Mouse (Mus musculus): ENCODE data around the gene Clybl. TPM values are rescaled to one million over a fixed set of nuclear protein-coding genes. Genes with fewer than 3 reads are reported as not detected.

Gene Clybl
- polyA plus RNA-seq, 1 experiment from 2014 or later, result 30.0 TPM

GRCm38 (mm10) chr14:122375070-122375811 lies 193.7 kb downstream of the Clybl start:
- ATAC-seq, result no peak
- H3K27me3 ChIP-seq (replicated peaks), result peaks cover 7% of the 10 kb centered on the region; the same call in 1 of the 2 replicates
- H3K27ac ChIP-seq, result no peak overlapping the region
- no peaks in the 10 kb centered on the region for H3K9me3 ChIP-seq (replicated peaks)
- no peaks in the 10 kb centered on the region for H3K4me1 ChIP-seq
- no peak overlapping the region for H3K4me2 ChIP-seq
- H3K9ac ChIP-seq, result no peak overlapping the region
- H3K4me3 ChIP-seq, result no peak overlapping the region
- WGBS (ENCODE audit: insufficient replicate concordance), result 43% methylated on average over 12 of the region's 12 CpGs
- H3K36me3 ChIP-seq, result no peaks in the 10 kb centered on the region

DNA sequence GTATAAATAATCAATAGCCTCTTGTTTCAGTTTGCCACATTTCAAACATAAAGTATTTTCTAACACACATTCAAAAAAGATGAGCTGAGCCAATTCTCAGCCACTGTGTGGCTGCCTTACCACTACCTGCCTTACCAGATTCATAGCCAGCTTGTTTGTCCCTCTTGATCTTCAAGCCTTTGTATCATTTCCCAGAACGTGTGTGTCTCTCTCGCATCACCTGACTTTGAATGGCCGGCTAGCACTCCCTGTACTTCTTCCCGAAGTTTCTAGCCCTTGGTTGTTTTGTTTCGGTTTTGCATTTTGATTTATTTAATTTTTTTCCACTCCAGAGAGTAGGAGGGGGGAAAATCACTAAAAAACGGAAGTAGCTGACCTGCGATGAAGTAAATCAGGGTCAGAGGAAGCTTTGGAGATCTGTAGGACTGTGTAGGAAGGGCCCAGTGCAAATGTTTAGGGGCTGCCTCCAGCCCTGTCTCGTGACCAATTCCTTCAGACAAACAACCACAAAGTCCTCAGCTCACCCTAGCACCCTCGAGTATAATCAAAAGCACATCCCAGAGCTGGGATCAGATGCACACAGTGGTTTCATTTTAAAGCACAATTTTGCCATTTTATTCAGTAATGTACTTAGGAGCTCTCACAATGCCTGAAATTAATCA lies 195.1 kb downstream of the Clybl start:
- H3K4me1 ChIP-seq, result no peaks in the 10 kb centered on the region
- no peak overlapping the region for H3K4me2 ChIP-seq
- H3K4me3 ChIP-seq, result no peak overlapping the region
- no peaks in the 10 kb centered on the region for H3K9me3 ChIP-seq (replicated peaks)
- H3K9ac ChIP-seq, result no peak overlapping the region
- peaks cover 7% of the 10 kb centered on the region; the same call in 1 of the 2 replicates for H3K27me3 ChIP-seq (replicated peaks)
- WGBS (ENCODE audit: insufficient replicate concordance), result 59% methylated on average over 9 of the region's 9 CpGs
- H3K36me3 ChIP-seq, result no peaks in the 10 kb centered on the region
- H3K27ac ChIP-seq, result no peak overlapping the region
- ATAC-seq, result no peak

DNA sequence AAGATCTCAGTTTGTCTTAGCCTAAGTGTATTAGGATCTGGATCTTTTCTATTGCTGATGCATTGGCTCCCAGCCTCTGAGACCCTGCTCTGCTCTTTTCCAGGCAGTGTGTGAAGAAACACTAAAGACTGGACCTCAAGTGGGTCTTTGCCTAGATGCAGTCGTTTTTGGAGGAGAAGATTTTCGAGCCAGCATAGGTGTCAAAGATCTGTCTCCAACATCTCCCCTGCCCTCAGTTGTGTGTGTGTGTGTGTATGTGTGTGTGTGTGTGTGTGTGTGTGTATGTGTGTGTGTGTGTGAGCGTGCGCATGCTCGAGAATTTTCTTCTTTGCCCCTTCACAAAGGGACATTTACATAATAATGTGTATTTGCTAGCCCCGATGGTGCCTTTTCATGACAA lies 196.2 kb downstream of the Clybl start:
- ATAC-seq, result no peak
- WGBS (ENCODE audit: insufficient replicate concordance), result 74% methylated on average over 6 of the region's 6 CpGs
- no peak overlapping the region for H3K9ac ChIP-seq

GRCm38 (mm10) chr14:122379076-122379475 lies 197.6 kb downstream of the Clybl start:
- ATAC-seq, result no peak
- WGBS (ENCODE audit: insufficient replicate concordance), result 81% methylated on average over 9 of the region's 9 CpGs

More for the DNA sequence above, 196.2 kb downstream of the Clybl start:
- no peak overlapping the region for H3K4me2 ChIP-seq
- peaks cover 7% of the 10 kb centered on the region; the same call in 1 of the 2 replicates for H3K27me3 ChIP-seq (replicated peaks)
- H3K36me3 ChIP-seq, result no peaks in the 10 kb centered on the region
- H3K27ac ChIP-seq, result no peak overlapping the region
- H3K4me1 ChIP-seq, result no peaks in the 10 kb centered on the region
- H3K4me3 ChIP-seq, result no peak overlapping the region
- no peaks in the 10 kb centered on the region for H3K9me3 ChIP-seq (replicated peaks)

DNA sequence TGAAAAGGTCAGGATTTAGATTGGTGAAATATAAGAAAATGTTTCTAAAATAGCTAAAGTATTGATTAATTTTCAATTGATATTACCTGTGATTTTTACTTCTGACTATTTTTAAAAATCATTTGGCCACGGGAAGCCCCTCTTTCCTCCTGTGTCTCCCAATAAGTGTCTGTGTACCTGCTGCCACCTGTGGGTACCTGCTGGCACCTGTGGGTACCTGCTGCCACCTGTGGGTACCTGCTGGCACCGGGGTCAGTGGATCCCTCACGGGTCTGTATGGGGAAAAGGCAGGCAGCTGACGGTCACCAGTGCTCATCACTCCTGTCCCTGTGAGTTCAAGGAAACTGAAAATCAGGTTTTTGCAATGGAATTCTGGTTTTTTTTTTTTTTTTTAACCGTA lies 198.5 kb downstream of the Clybl start:
- no peak overlapping the region for H3K4me3 ChIP-seq
- no peak overlapping the region for H3K27ac ChIP-seq
- WGBS (ENCODE audit: insufficient replicate concordance), result 76% methylated on average over 5 of the region's 5 CpGs
- no peaks in the 10 kb centered on the region for H3K36me3 ChIP-seq
- no peaks in the 10 kb centered on the region for H3K9me3 ChIP-seq (replicated peaks)
- ATAC-seq, result no peak
- H3K4me2 ChIP-seq, result no peak overlapping the region
- H3K9ac ChIP-seq, result no peak overlapping the region
- H3K27me3 ChIP-seq (replicated peaks), result no peaks in the 10 kb centered on the region
- H3K4me1 ChIP-seq, result no peaks in the 10 kb centered on the region

More at GRCm38 (mm10) chr14:122379076-122379475, 197.6 kb downstream of the Clybl start:
- H3K36me3 ChIP-seq, result no peaks in the 10 kb centered on the region
- no peaks in the 10 kb centered on the region for H3K4me1 ChIP-seq
- no peak overlapping the region for H3K27ac ChIP-seq
- no peak overlapping the region for H3K4me3 ChIP-seq
- no peaks in the 10 kb centered on the region for H3K9me3 ChIP-seq (replicated peaks)
- H3K4me2 ChIP-seq, result no peak overlapping the region
- no peak overlapping the region for H3K9ac ChIP-seq
- H3K27me3 ChIP-seq (replicated peaks), result 0 out of 2 replicates have a peak, but pooled peaks cover 3% of the 10 kb centered on the region

- Histone ChIP-seq H3K9ac (no peak overlapping the region), H3K4me1 (no peaks in the 10 kb centered on the region), H3K27ac (no peak overlapping the region), H3K36me3 (no peaks in the 10 kb centered on the region), H3K4me3 (no peak overlapping the region), H3K9me3 (replicated peaks) (no peaks in the 10 kb centered on the region), H3K27me3 (replicated peaks) (no peaks in the 10 kb centered on the region), H3K4me2 (no peak overlapping the region)
- no peak for ATAC-seq
- WGBS (ENCODE audit: insufficient replicate concordance), result 72% methylated on average over 15 of the region's 15 CpGs
Observed at GRCm38 (mm10) chr14:122380896-122381845, 199.7 kb downstream of the Clybl start.

DNA sequence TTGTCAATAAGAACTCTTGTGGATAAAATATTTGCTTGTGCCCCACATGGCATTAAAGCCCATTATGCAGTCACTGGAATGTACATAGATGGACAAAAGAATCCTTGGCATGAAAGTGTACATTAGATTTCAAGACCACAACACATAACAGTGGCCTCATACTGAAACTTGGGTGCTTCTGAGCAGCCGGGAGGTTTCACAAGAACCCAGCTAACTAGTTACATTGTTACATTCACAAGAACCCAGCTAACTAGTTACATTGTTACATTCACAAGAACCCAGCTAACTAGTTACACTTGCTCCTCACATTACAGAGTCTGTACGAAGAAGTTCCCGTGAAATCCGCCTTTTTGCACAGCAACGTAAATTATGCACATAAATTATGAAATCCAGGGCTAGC lies 200.8 kb downstream of the Clybl start:
- no peaks in the 10 kb centered on the region for H3K36me3 ChIP-seq
- no peak overlapping the region for H3K4me3 ChIP-seq
- ATAC-seq, result no peak
- no peak overlapping the region for H3K4me2 ChIP-seq
- H3K4me1 ChIP-seq, result no peaks in the 10 kb centered on the region
- H3K27ac ChIP-seq, result no peak overlapping the region
- H3K27me3 ChIP-seq (replicated peaks), result no peaks in the 10 kb centered on the region
- H3K9me3 ChIP-seq (replicated peaks), result no peaks in the 10 kb centered on the region
- H3K9ac ChIP-seq, result no peak overlapping the region
- WGBS (ENCODE audit: insufficient replicate concordance), result 86% methylated on average over 5 of the region's 5 CpGs

DNA sequence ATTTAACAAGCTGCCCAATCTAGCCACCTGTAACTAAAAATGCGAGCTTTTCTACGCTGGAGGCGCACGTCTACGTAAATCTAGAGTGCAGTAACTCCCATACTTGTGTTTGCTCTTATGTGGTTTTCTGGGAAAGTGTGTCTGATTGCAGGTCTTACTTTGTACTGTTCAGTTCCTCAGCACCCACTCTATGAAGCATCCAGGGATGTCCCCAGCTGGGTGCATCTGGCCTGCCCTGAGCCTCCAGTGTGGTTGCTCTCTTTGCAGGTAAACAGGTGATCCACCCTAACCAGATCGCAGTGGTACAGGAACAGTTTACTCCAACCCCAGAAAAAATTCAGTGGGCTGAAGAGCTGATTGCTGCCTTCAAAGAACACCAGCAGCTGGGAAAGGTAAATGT lies 202.4 kb downstream of the Clybl start:
- Histone ChIP-seq H3K27ac (no peak overlapping the region), H3K36me3 (no peaks in the 10 kb centered on the region), H3K4me1 (no peaks in the 10 kb centered on the region), H3K4me3 (no peak overlapping the region), H3K9ac (no peak overlapping the region), H3K27me3 (replicated peaks) (no peaks in the 10 kb centered on the region), H3K4me2 (no peak overlapping the region), H3K9me3 (replicated peaks) (no peaks in the 10 kb centered on the region)
- ATAC-seq, result no peak
- WGBS (ENCODE audit: insufficient replicate concordance), result 81% methylated on average over 6 of the region's 6 CpGs

- no peaks in the 10 kb centered on the region for H3K4me1 ChIP-seq
- WGBS (ENCODE audit: insufficient replicate concordance), result 72% methylated on average over 21 of the region's 21 CpGs
- no peaks in the 10 kb centered on the region for H3K36me3 ChIP-seq
- H3K27ac ChIP-seq, result no peak overlapping the region
- H3K9me3 ChIP-seq (replicated peaks), result no peaks in the 10 kb centered on the region
- H3K4me3 ChIP-seq, result no peak overlapping the region
- H3K9ac ChIP-seq, result no peak overlapping the region
- no peaks in the 10 kb centered on the region for H3K27me3 ChIP-seq (replicated peaks)
- no peak for ATAC-seq
- no peak overlapping the region for H3K4me2 ChIP-seq
Observed at GRCm38 (mm10) chr14:122384447-122385237, 203.1 kb downstream of the Clybl start.

GRCm38 (mm10) chr14:122385238-122385534 lies 203.7 kb downstream of the Clybl start:
- Histone ChIP-seq H3K4me1 (no peaks in the 10 kb centered on the region), H3K4me2 (no peak overlapping the region), H3K27ac (no peak overlapping the region), H3K9ac (no peak overlapping the region), H3K36me3 (no peaks in the 10 kb centered on the region), H3K9me3 (replicated peaks) (no peaks in the 10 kb centered on the region), H3K27me3 (replicated peaks) (no peaks in the 10 kb centered on the region), H3K4me3 (no peak overlapping the region)
- WGBS (ENCODE audit: insufficient replicate concordance), result 73% methylated on average over 3 of the region's 3 CpGs
- ATAC-seq, result no peak

DNA sequence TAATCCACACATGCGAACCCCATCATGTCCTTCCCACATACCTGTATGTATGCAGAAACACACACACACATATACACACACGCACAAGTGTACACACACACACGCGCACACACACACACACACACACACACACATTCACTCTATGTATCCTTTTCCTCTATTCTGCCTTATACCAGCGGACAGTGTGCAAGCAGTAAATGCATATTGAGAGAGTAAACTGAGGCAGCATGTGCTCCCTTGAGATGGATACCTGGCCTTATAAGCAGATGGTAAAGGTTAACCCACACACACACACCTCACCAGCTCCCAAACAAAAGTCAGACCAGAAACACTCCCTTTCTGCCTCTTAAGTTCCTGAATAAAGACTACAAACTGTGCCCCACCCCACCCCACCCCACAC lies 204.3 kb downstream of the Clybl start:
- Histone ChIP-seq H3K9me3 (replicated peaks) (no peaks in the 10 kb centered on the region), H3K27me3 (replicated peaks) (no peaks in the 10 kb centered on the region), H3K4me1 (no peaks in the 10 kb centered on the region), H3K27ac (no peak overlapping the region), H3K36me3 (no peaks in the 10 kb centered on the region), H3K4me3 (no peak overlapping the region), H3K9ac (no peak overlapping the region), H3K4me2 (no peak overlapping the region)
- 89% methylated on average over 5 of the region's 5 CpGs for WGBS (ENCODE audit: insufficient replicate concordance)
- no peak for ATAC-seq
